Mouse (Mus musculus) hindbrain, embryonic 11.5 days (tissue): ENCODE results near the gene Hlcs. TPM values are rescaled to one million over a fixed set of nuclear protein-coding genes. Genes with fewer than 3 reads are reported as not detected.

Experiments
- ATAC-seq: fragments of 200-750 bp; cut with Nextera tagmentation; 2 replicates; pipeline ENCODE4 v1.8.0; 2017; ENCODE audit warnings: mild to moderate bottlenecking, moderate TSS enrichment, moderate library complexity; ENCODE audit not compliant: low FRiP score
- DNase-seq: peaks from one replicate; pipeline ENCODE4 v3.0.0-alpha.2; 2015; ENCODE audit warnings: low spot score
- H3K27ac ChIP-seq: fragments of 300-500 bp; sonication (generic); 2 replicates; pipeline ENCODE4 v1.5.1; 2014; ENCODE audit warnings: mild to moderate bottlenecking, low read depth, low read length
- H3K27me3 ChIP-seq: fragments of 300-500 bp; sonication (generic); 2 replicates; pipeline ENCODE4 v1.6.1; 2014; ENCODE audit warnings: mild to moderate bottlenecking, low read length, moderate library complexity, mixed read lengths; ENCODE audit not compliant: control insufficient read depth, insufficient read depth
- H3K36me3 ChIP-seq: fragments of 300-500 bp; sonication (generic); 2 replicates; pipeline ENCODE4 v1.6.1; 2014; ENCODE audit warnings: mild to moderate bottlenecking, low read length, moderate library complexity, mixed read lengths; ENCODE audit not compliant: control insufficient read depth, insufficient read depth
- H3K4me1 ChIP-seq: fragments of 300-500 bp; sonication (generic); replicated peaks from 2 replicates; pipeline ENCODE4 v1.6.1; 2014; ENCODE audit warnings: low read length, mixed read lengths; ENCODE audit not compliant: control insufficient read depth, insufficient read depth
- H3K4me2 ChIP-seq: fragments of 300-500 bp; sonication (generic); replicated peaks from 2 replicates; pipeline ENCODE4 v1.6.1; 2014; ENCODE audit warnings: mild to moderate bottlenecking, low read depth, low read length
- H3K4me3 ChIP-seq: fragments of 300-500 bp; sonication (generic); 2 replicates; pipeline ENCODE4 v1.5.1; 2014; ENCODE audit warnings: low read depth, low read length
- H3K9ac ChIP-seq: fragments of 300-500 bp; sonication (generic); 2 replicates; pipeline ENCODE4 v1.6.1; 2014; ENCODE audit warnings: low read depth, low read length
- H3K9me3 ChIP-seq: fragments of 300-500 bp; sonication (generic); 2 replicates; pipeline ENCODE4 v1.6.1; 2016; ENCODE audit warnings: low read length; ENCODE audit not compliant: control insufficient read depth
- WGBS: fragments of 180-500 bp; shearing (Covaris S2); extraction: QIAGEN DNeasy Blood & Tissue Kit; methylation state at CpG from one replicate; pipeline ENCODE4 v1.1.7; 2014; 5-methylcytosine and 5-hydroxymethylcytosine counted together
- polyA plus RNA-seq: library from polyadenylated mRNA; unstranded; fragments of >200 nt; fragmentation: Nextera tagmentation; extraction: Ambion mirVana; gene quantifications from 2 replicates; pipeline ENCODE4 v1.2.1, GENCODE M21; 2014

The Hlcs gene
- polyA plus RNA-seq, 1 experiment from 2014 or later, result 8.9 TPM

- no peaks in the 10 kb centered on the region for H3K9me3 ChIP-seq
- no peak overlapping the region for H3K9ac ChIP-seq
- H3K4me3 ChIP-seq, result no peak overlapping the region
- H3K4me2 ChIP-seq, result no peak overlapping the region
- no peak overlapping the region for H3K27ac ChIP-seq
- 2% methylated on average over 46 of the region's 46 CpGs for WGBS
- H3K27me3 ChIP-seq, result peaks cover 94% of the 10 kb centered on the region
- H3K4me1 ChIP-seq, result peaks cover 3% of the 10 kb centered on the region; the same call in 1 of the 2 replicates
- peak; percentile 63 for DNase-seq
- no peak for ATAC-seq
- H3K36me3 ChIP-seq, result no peaks in the 10 kb centered on the region
Observed at GRCm38 (mm10) chr16:94082960-94083847, 230.2 kb downstream of the Hlcs start.

- no peak overlapping the region for H3K9ac ChIP-seq
- WGBS, result 4% methylated on average over 8 of the region's 8 CpGs
- H3K9me3 ChIP-seq, result no peaks in the 10 kb centered on the region
- H3K4me1 ChIP-seq, result peaks cover 3% of the 10 kb centered on the region; the same call in 1 of the 2 replicates
- H3K36me3 ChIP-seq, result no peaks in the 10 kb centered on the region
- ATAC-seq (no peak), DNase-seq (peak; percentile 43)
- H3K27me3 ChIP-seq, result peaks cover 95% of the 10 kb centered on the region
- no peak overlapping the region for H3K4me3 ChIP-seq
- H3K27ac ChIP-seq, result no peak overlapping the region
- H3K4me2 ChIP-seq, result no peak overlapping the region
Observed at GRCm38 (mm10) chr16:94081996-94082708, 231.2 kb downstream of the Hlcs start.

DNA sequence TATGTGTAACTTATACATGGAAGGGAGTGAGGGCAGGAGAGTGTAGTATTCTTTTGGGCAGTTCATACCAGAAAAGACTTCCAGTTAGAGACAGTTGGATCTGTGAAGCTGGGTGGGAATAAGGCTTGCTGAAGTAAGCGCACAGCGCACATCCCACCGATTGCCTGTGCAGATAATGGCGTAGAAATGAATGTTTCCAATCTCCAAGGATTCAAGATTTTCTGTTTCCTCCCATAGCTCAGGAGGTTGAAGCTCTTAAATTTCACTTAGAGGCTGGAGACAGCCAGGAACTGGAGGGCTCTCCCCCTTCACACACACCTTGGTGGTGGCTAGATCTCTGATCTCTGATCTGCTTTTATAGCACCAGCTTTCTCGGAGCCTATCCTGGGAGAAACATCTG, 231.8 kb downstream of the Hlcs start:
- Histone ChIP-seq H3K4me3 (no peak overlapping the region), H3K27me3 (peaks cover 95% of the 10 kb centered on the region), H3K9ac (no peak overlapping the region), H3K9me3 (no peaks in the 10 kb centered on the region), H3K4me2 (no peak overlapping the region), H3K36me3 (no peaks in the 10 kb centered on the region), H3K4me1 (peaks cover 3% of the 10 kb centered on the region; the same call in 1 of the 2 replicates), H3K27ac (no peak overlapping the region)
- DNase-seq (peak; percentile 35), ATAC-seq (no peak)
- WGBS, result 7% methylated on average over 5 of the region's 5 CpGs

- no peaks in the 10 kb centered on the region for H3K36me3 ChIP-seq
- no peak overlapping the region for H3K9ac ChIP-seq
- no peak for DNase-seq
- H3K27me3 ChIP-seq, result peaks cover 97% of the 10 kb centered on the region
- no peaks in the 10 kb centered on the region for H3K9me3 ChIP-seq
- no peak overlapping the region for H3K4me2 ChIP-seq
- H3K4me1 ChIP-seq, result no peaks in the 10 kb centered on the region
- 4% methylated on average over 13 of the region's 13 CpGs for WGBS
- ATAC-seq, result no peak
- no peak overlapping the region for H3K4me3 ChIP-seq
- no peak overlapping the region for H3K27ac ChIP-seq
Observed at GRCm38 (mm10) chr16:94079856-94080555, 233.4 kb downstream of the Hlcs start.

- Histone ChIP-seq H3K4me1 (no peaks in the 10 kb centered on the region), H3K9me3 (no peaks in the 10 kb centered on the region), H3K27ac (no peak overlapping the region), H3K4me2 (no peak overlapping the region), H3K36me3 (no peaks in the 10 kb centered on the region), H3K4me3 (no peak overlapping the region), H3K27me3 (peaks cover 90% of the 10 kb centered on the region), H3K9ac (no peak overlapping the region)
- ATAC-seq (no peak), DNase-seq (peak; percentile 64)
- under 1% methylated on average over 47 of the region's 47 CpGs for WGBS
Observed at GRCm38 (mm10) chr16:94079075-94079855, 234.1 kb downstream of the Hlcs start.

Other genes with a start within 250 kb of the Hlcs start
- gene Sim2, start 228.6 kb downstream of the Hlcs start, polyA plus RNA-seq, result 0.35 and 0.39 TPM in 2 replicates
- gene Ripply3, start 14.8 kb upstream of the Hlcs start, polyA plus RNA-seq, result 5.7 and 6.9 TPM in 2 replicates
- gene Ttc3, start 57.0 kb upstream of the Hlcs start, polyA plus RNA-seq, result 526 and 624 TPM in 2 replicates
- 77.0 and 90.9 TPM in 2 replicates for gene Pigp, start 58.3 kb upstream of the Hlcs start, polyA plus RNA-seq
- gene Vps26c, start 213.3 kb upstream of the Hlcs start, polyA plus RNA-seq, result 66.8 and 74.2 TPM in 2 replicates